Mouse (Mus musculus): ENCODE measurements around the gene Impg1.

Impg1 gene

GRCm38 (mm10) chr9:80465381-80465780 lies at the start of gene Impg1:
Impg1 (minus strand) TSS chr9:80465481.
- no peak for DNase-seq (ENCODE audit: low read depth, low spot score)

- DNase-seq (ENCODE audit: low read depth, low spot score) = no peak
Measured at GRCm38 (mm10) chr9:80509464-80510153, 44.3 kb upstream of the Impg1 start.

- no peak for DNase-seq (ENCODE audit: low read depth, low spot score)
Measured at GRCm38 (mm10) chr9:80504496-80505012, 39.3 kb upstream of the Impg1 start.

- DNase-seq (ENCODE audit: low read depth, low spot score) = no peak
Measured at GRCm38 (mm10) chr9:80491591-80491990, 26.3 kb upstream of the Impg1 start.

DNA sequence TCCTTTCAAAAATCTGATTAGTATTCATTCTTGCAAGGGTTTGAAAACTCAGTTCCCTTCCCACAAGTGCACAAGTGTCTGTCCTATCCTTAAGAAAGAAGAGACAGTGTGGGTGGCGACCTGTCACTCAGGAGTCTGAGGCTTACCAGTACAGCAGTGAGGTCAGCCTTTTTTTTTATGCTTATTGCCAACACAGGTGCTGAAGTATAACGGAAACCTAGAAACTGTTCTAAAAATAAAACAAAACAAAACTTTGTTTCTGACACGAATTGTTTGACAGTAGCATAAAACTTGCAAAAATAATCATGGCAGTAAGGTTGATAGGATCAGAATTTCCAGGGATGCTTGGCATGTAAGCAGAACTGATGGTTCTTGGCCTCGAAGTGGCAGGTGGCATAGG lies 4.9 kb downstream of the Impg1 start:
- no peak for DNase-seq (ENCODE audit: low read depth, low spot score)

- no peak for DNase-seq (ENCODE audit: low read depth, low spot score)
Measured at GRCm38 (mm10) chr9:80450467-80451261, 14.6 kb downstream of the Impg1 start.

DNA sequence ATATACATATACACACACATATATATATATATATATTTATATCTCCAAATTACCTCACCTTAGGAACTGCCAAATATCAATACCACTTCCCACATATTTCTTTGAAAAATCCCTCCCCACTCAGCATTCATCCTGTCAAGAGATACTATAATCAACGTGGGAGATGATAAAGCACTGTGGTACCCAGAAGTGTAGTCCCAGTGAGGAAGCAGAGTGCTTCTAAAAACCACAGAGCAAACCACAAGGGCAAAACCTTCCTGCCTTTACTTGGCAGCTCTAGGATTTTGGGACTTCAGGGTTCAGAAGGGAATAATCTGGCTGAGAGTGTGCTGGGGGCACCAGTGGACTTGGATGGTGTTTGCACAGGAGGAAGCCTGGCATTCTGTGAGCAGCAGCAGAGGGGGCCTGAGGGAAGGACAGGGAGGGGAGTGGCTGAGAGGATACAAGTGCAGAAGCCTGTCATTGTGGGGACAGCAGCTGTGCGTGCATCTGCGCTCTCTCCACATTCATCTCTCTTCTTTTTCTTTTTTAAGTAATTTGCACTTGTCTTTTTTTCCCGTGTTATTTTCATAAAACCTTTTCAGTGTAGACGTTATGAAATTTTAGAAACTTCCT lies 24.1 kb downstream of the Impg1 start:
- DNase-seq (ENCODE audit: low read depth, low spot score) = no peak

- no peak for DNase-seq (ENCODE audit: low read depth, low spot score)
Measured at GRCm38 (mm10) chr9:80391404-80391803, 73.9 kb downstream of the Impg1 start.

DNA sequence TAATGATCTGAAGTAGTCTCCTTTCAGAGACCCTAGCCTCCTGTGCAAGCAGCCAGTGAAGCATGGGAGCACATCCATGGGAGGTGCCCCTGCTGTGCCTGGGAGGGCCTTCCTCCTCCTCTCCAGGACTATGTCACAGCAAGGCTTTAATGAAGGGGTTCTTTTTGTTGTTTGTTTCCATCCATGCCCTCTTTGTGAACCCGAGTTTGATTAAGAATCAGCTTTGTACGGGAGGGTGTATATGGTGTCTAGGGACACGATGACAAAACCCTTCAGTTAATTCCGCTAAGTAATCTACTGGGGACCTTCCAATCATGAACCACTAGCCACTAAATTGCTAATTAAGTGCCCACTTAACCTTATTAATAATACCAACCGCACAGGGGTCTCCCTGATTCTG lies 74.3 kb downstream of the Impg1 start:
- DNase-seq (ENCODE audit: low read depth, low spot score) = no peak

GRCm38 (mm10) chr9:80387890-80388289 lies 77.4 kb downstream of the Impg1 start:
- no peak for DNase-seq (ENCODE audit: low read depth, low spot score)

DNA sequence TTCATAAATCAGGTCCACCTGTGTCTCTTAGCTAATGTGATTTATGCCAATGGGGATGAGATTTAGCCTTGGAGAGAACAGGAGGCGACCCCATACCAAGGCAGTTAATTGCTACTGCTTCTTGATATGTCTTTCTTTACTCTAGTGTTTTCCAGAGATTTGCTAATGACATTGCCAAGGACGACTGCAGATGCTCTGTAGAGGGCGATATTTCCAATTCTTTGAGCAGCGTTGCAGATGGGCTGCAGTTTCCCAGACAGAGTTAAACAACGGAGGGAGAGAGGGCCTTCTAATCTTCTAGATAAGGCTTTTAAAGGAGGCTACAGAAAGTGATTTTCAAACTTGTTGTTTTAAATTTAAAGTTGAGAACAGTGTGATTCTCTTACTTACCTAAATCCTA lies 78.8 kb downstream of the Impg1 start:
- DNase-seq (ENCODE audit: low read depth, low spot score) = no peak

- peak; percentile 36 for DNase-seq (ENCODE audit: low read depth, low spot score)
Measured at GRCm38 (mm10) chr9:80386000-80386399, 79.3 kb downstream of the Impg1 start.

GRCm38 (mm10) chr9:80382711-80383110 lies 82.6 kb downstream of the Impg1 start:
- no peak for DNase-seq (ENCODE audit: low read depth, low spot score)

- no peak for DNase-seq (ENCODE audit: low read depth, low spot score)
Measured at GRCm38 (mm10) chr9:80380078-80380645, 85.1 kb downstream of the Impg1 start.

DNA sequence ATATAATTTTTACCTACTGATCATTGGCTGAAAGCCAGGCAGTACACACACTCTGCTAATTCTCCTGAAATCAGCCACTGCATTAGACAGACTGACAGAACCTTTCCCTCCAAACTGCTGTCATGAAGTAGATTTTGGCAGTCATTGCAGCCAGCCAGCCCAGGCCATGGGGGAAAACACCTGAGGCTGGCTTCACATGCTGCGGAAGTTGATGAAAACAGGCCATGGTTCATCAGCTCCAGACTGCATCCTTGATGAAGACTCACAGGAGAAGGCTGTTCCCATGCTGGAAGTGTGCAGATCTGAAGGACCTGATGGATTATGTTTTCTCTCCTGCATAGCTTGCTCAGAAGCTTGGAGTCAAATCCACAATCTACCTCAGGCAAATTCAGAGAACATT lies 91.2 kb downstream of the Impg1 start:
- no peak for DNase-seq (ENCODE audit: low read depth, low spot score)

DNA sequence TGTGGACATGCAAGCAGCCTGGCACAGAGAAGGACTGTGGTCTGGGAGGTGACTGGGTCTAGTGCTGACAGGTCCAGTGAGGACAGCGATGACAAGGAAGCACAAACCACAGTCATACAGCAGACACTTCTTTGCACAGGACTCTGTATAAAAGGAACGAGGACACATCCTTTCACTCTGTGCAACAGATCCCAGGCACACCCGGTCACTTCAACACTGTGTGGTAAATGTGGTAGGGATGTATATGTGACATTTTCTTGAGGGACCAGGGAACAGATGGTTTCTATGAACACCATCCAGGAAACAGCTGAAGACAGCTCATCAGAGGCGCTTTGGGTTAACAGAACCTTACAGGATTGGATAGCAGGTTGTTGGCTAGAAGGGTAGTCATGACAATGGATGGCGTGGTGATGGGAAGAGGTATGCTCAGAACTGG lies 92.0 kb downstream of the Impg1 start:
- DNase-seq (ENCODE audit: low read depth, low spot score) = no peak

DNA sequence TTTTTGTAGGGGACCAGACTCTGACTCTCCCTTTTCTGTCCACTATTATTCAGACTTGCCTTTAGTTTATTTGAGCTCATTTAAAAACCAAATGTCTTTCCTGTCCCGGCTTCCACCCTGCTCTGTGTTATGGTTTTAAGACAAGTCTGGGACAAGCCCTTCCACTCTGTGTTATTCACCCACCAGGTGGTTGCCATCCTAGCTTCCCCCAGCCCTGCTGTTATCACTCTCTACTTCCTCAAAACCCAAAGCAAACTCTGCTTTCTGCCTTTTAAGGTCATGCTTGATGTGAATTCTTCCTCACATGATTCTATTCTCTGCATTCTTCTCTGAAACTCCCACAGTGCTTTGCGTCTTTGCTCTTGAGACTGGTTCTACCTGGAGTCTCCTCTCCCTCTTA lies 96.6 kb downstream of the Impg1 start:
- DNase-seq (ENCODE audit: low read depth, low spot score) = no peak

- no peak for DNase-seq (ENCODE audit: low read depth, low spot score)
Measured at GRCm38 (mm10) chr9:80367520-80368204, 97.6 kb downstream of the Impg1 start.

- DNase-seq (ENCODE audit: low read depth, low spot score) = no peak
Measured at GRCm38 (mm10) chr9:80360063-80360462, 105.2 kb downstream of the Impg1 start.

- DNase-seq (ENCODE audit: low read depth, low spot score) = peak; percentile 33
Measured at GRCm38 (mm10) chr9:80351678-80352331, 113.5 kb downstream of the Impg1 start.

- DNase-seq (ENCODE audit: low read depth, low spot score) = no peak
Measured at GRCm38 (mm10) chr9:80351295-80351677, 114.0 kb downstream of the Impg1 start.
